Mouse (Mus musculus): ENCODE measurements around the gene Tlr6. TPM values are rescaled to one million over a fixed set of nuclear protein-coding genes. Genes with fewer than 3 reads are reported as not detected.

The Tlr6 gene
- total and polyA plus RNA-seq, 3 experiments = 0.72 to 4.6 (median 2.5) TPM

DNA sequence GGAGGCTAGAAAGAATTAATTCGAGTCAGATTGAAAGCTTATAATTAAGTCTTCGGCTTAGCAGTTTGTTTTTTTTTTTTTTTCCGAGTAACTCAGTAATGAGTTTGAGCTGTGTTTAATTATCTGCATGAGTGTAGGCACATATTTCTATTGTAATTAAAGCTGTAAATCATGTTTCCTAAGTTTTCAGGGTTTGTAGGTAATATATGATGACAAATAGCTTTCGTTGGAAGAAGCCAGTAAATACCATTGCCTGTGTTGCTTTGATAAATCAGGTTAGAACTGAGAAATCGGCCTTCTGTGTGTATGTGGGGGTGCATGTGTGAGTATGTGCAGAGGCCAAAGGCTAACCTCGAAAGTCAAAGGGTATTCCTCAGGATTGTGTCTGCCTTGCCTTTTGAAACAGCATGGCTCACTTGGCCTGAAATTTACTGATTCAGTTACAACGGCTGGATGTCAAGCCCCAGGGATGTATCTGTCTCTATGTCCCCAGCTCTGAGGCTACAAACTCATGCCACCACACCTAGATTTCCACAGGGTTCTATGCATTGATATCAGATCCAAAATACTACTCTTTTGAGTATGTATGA, 44.1 kb upstream of the Tlr6 start:
- Histone ChIP-seq H3K27me3 (replicated peaks) (no peaks in the 10 kb centered on the region), H3K9ac (ENCODE audit: insufficient read depth, low read depth) (no peak overlapping the region), H3K27ac (ENCODE audit: insufficient read depth, low read depth) (no peak overlapping the region), H3K79me2 (replicated peaks; ENCODE audit: control insufficient read depth, extremely low read depth, insufficient read depth, poor library complexity, severe bottlenecking) (no peaks in the 10 kb centered on the region), H3K9me3 (replicated peaks; ENCODE audit: low read length) (no peaks in the 10 kb centered on the region), H3K36me3 (replicated peaks in 1 of 2; ENCODE audit: control insufficient read depth in 1 of 2, insufficient read depth in 1 of 2, low read length in 1 of 2) (no peaks in the 10 kb centered on the region), H3K4me1 (ENCODE audit: control insufficient read depth in 1 of 2, insufficient read depth in 2 of 2) (peaks cover 8 to 31% of the 10 kb centered on the region in 2 experiments; a peak in 3 of 4 replicates), H3K4me2 (ENCODE audit: insufficient read depth, low read depth, poor library complexity, severe bottlenecking) (no peak overlapping the region), H3K4me3 (replicated peaks in 1 of 3; ENCODE audit: low read depth in 2 of 3, low read length in 2 of 3, poor library complexity in 1 of 3) (no peak overlapping the region)
- in situ Hi-C loops (cut with MboI; ENCODE audit: low pct_ligation_motif_present, low pct_unique_long_range_greater_than_20kb, low sequenced_read_pairs) (loop anchor here (25.0 kb wide), 1 partner anchor 708 kb away; no protein-coding TSS in a partner anchor), dilution Hi-C loops (cut with MboI; ENCODE audit: extremely low pct_ligation_motif_present, extremely low pct_unique_long_range_greater_than_20kb, low sequenced_read_pairs) (no loop called here)
- TF ChIP-seq ZC3H11A (IDR thresholded peaks at IDR 0.05; ENCODE audit: low read depth, low read length) (no peak), MAZ (IDR thresholded peaks at IDR 0.05; ENCODE audit: low read depth, low read length) (no peak), GABPA (IDR thresholded peaks at IDR 0.05; ENCODE audit: insufficient replicate concordance, low read depth, low read length) (no peak), NRF1 (IDR thresholded peaks at IDR 0.05; ENCODE audit: low read depth, low read length) (no peak), CTCF (conservative IDR thresholded peaks at IDR 0.05 in 1 of 2, IDR thresholded peaks at IDR 0.05 in 1 of 2; ENCODE audit: low read depth in 2 of 2, low read length in 2 of 2) (no peak), POLR2AphosphoS2 (IDR thresholded peaks at IDR 0.05; ENCODE audit: low read depth, low read length) (no peak), BHLHE40 (IDR thresholded peaks at IDR 0.05; ENCODE audit: low read depth, low read length) (no peak)
- no peak for DNase-seq (ENCODE audit: extremely low read depth)

DNA sequence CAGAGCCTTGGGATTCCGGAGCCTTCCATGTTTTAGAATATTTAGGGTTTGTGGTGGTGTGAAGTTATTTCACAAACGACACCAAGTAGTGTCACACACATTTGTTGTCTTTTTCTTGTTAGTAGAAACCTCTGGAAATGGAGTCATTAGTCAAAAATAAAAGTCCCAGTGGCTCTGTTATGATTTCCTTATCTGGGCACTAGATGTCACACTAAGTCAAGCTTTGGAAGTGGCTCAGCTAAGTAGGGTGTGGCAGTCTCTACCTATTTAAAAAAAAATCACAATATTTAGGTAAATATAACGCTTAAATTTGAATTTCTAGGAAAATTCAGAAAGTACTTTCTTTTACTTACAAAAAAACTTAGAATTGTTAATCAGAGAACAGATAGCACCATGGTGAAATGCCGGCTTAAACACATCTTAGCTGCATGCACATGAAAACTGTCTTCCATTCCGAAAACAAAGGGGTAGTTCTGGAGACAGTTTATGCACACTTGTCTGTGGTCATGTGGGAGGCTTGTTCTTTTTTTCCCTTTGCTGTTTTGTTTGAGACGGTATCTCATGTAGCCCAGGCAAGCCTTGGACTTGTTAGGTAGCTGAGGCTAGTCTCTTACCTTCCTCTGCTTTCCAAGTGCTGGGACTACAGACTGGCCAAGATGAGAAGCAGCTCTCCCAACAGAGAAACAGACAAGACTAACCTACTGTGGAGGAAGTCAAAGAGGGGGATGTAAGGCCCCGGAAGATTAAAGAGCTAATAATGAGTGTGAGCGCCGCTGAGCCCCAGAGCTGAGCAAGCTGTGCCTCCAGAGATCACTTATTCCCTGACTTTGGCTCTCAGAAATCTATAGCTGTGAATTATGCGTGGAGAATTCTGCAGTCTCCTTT, 43.3 kb upstream of the Tlr6 start:
- Histone ChIP-seq H3K79me2 (replicated peaks; ENCODE audit: control insufficient read depth, extremely low read depth, insufficient read depth, poor library complexity, severe bottlenecking) (no peaks in the 10 kb centered on the region), H3K36me3 (replicated peaks in 1 of 2; ENCODE audit: control insufficient read depth in 1 of 2, insufficient read depth in 1 of 2, low read length in 1 of 2) (no peaks in the 10 kb centered on the region), H3K27me3 (replicated peaks) (no peaks in the 10 kb centered on the region), H3K9me3 (replicated peaks; ENCODE audit: low read length) (no peaks in the 10 kb centered on the region), H3K4me1 (ENCODE audit: control insufficient read depth in 1 of 2, insufficient read depth in 2 of 2) (peaks cover 8 to 29% of the 10 kb centered on the region in 2 experiments; a peak in 3 of 4 replicates), H3K9ac (ENCODE audit: insufficient read depth, low read depth) (no peak overlapping the region), H3K4me2 (ENCODE audit: insufficient read depth, low read depth, poor library complexity, severe bottlenecking) (no peak overlapping the region), H3K27ac (ENCODE audit: insufficient read depth, low read depth) (no peak overlapping the region), H3K4me3 (replicated peaks in 1 of 3; ENCODE audit: low read depth in 2 of 3, low read length in 2 of 3, poor library complexity in 1 of 3) (no peak overlapping the region)
- in situ Hi-C loops (cut with MboI; ENCODE audit: low pct_ligation_motif_present, low pct_unique_long_range_greater_than_20kb, low sequenced_read_pairs) (loop anchor here (25.0 kb wide), 1 partner anchor 709 kb away; no protein-coding TSS in a partner anchor), dilution Hi-C loops (cut with MboI; ENCODE audit: extremely low pct_ligation_motif_present, extremely low pct_unique_long_range_greater_than_20kb, low sequenced_read_pairs) (no loop called here)
- TF ChIP-seq RAD21 (IDR thresholded peaks at IDR 0.05; ENCODE audit: low read depth, low read length) (peak; percentile 95), ZNF384 (IDR thresholded peaks at IDR 0.05; ENCODE audit: low read depth, low read length) (peak; percentile 79), ZC3H11A (IDR thresholded peaks at IDR 0.05; ENCODE audit: low read depth, low read length) (peak; percentile 29; the same call in 1 of the 2 replicates), CTCF (conservative IDR thresholded peaks at IDR 0.05 in 1 of 2, IDR thresholded peaks at IDR 0.05 in 1 of 2; ENCODE audit: low read depth in 2 of 2, low read length in 2 of 2) (peak; percentile 20 to 86; a peak in 2 of 4 replicates), JUND (conservative IDR thresholded peaks at IDR 0.05; ENCODE audit: low read depth, low read length) (no peak), SMC3 (IDR thresholded peaks at IDR 0.05; ENCODE audit: low read depth, low read length) (peak; percentile 78), JUN (IDR thresholded peaks at IDR 0.05; ENCODE audit: insufficient read depth, low read depth, low read length) (no peak)
- DNase-seq (ENCODE audit: extremely low read depth) = peak; percentile 45

Data from CH12.LX (cell line).